Mouse (Mus musculus) forebrain, embryonic 13.5 days (tissue): ENCODE results near the gene Ep400. TPM values are rescaled to one million over a fixed set of nuclear protein-coding genes. Genes with fewer than 3 reads are reported as not detected.
A peak's percentile ranks its signal among the peaks of the same experiment; 100 is the strongest.

Experiments
- ATAC-seq: fragments of 200-750 bp; cut with Nextera tagmentation; 2 replicates; pipeline ENCODE4 v1.8.0; 2017
- H3K27ac ChIP-seq: fragments of 300-500 bp; sonication (generic); 2 replicates; pipeline ENCODE4 v1.5.1; 2015; ENCODE audit warnings: inconsistent platforms, mild to moderate bottlenecking, moderate library complexity
- H3K27me3 ChIP-seq: fragments of 300-500 bp; sonication (generic); 2 replicates; pipeline ENCODE4 v1.6.1; 2015; ENCODE audit warnings: mild to moderate bottlenecking, inconsistent platforms
- H3K36me3 ChIP-seq: fragments of 300-500 bp; sonication (generic); 2 replicates; pipeline ENCODE4 v1.6.1; 2015; ENCODE audit warnings: mild to moderate bottlenecking, inconsistent platforms; ENCODE audit not compliant: poor library complexity, severe bottlenecking
- H3K4me1 ChIP-seq: fragments of 300-500 bp; sonication (generic); 2 replicates; pipeline ENCODE4 v1.6.1; 2015; ENCODE audit warnings: inconsistent platforms
- H3K4me2 ChIP-seq: fragments of 300-500 bp; sonication (generic); 2 replicates; pipeline ENCODE4 v1.6.1; 2015; ENCODE audit warnings: inconsistent platforms, mild to moderate bottlenecking, moderate library complexity
- H3K4me3 ChIP-seq: fragments of 300-500 bp; sonication (generic); 2 replicates; pipeline ENCODE4 v1.5.1; 2015; ENCODE audit warnings: mild to moderate bottlenecking, inconsistent platforms
- H3K9ac ChIP-seq: fragments of 300-500 bp; sonication (generic); 2 replicates; pipeline ENCODE4 v1.6.1; 2015; ENCODE audit warnings: mild to moderate bottlenecking, inconsistent platforms
- H3K9me3 ChIP-seq: fragments of 300-500 bp; sonication (generic); replicated peaks from 2 replicates; pipeline ENCODE4 v1.6.1; 2016; ENCODE audit warnings: inconsistent platforms
- WGBS: fragments of 180-500 bp; shearing (Covaris S2); methylation state at CpG from one replicate; pipeline ENCODE4 v1.1.7; 2015; 5-methylcytosine and 5-hydroxymethylcytosine counted together
- polyA plus RNA-seq: library from polyadenylated mRNA; unstranded; fragments of >200 nt; fragmentation: Nextera tagmentation; extraction: Ambion mirVana; gene quantifications from 2 replicates; pipeline ENCODE4 v1.2.1, GENCODE M21; 2015

Ep400 gene
- polyA plus RNA-seq, 1 experiment from 2014 or later: 50.1 TPM

DNA sequence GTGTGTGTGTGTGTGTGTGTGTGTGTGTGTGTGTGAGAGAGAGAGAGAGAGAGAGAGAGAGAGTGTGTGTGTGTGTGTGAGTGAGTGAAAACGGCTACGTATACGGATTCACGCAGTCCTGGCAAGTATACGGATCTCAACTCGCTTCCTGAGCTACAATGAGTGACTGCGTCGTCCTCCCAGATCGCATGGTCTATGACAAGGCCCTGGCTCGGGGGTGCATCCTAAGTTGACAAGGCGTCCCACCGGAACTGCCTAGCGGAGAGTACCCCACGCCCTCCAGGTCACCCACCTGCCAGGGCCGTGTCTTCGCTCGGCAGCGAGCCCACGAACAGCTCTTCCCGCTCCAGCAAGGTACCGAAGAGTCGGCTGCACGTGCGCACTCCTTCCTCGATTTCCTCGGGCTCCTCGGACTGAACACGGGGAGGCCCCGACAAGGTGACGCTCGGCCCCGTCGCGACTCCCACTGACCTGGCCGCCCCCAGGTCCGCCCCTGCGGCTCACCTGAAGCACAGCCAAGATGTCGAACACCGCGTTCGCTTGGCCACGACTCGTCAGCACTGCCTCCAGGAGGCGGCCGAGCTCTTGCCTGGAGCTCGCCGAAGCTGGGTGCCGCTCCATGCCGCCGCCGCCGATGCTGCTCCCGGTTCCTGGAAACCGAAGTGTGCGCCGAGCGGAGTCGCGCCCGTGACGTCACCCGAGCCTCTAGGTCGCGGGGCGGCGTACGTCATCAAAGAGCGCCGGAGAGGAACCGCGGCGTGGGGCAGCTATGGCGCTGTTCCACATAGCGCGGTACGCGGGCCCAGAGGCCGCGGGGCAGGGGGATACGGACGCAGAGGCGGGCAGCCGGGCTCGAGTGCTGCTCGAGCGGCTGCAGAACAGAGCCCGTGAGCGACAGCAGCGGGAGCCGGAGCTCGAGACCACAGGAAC, 117.5 kb downstream of the Ep400 start, which contains the start of the genes Noc4l and Ddx51:
Noc4l (minus strand) TSS at position 699 of the 930 bp plus-strand sequence.
Ddx51 (plus strand) TSS at position 733 of the 930 bp plus-strand sequence.
- peak; percentile 88 for ATAC-seq
- peak within 1 kb of the TSS; percentile 98 for H3K4me3 ChIP-seq
- H3K27me3 ChIP-seq: no peaks in the 10 kb centered on the region
- peaks cover 18% of the 10 kb centered on the region for H3K4me1 ChIP-seq
- 1% methylated on average over 91 of the region's 91 CpGs for WGBS
- peak within 1 kb of the TSS; percentile 91 for H3K4me2 ChIP-seq
- H3K9me3 ChIP-seq: no peaks in the 10 kb centered on the region
- no peak within 1 kb of the TSS for H3K27ac ChIP-seq
- H3K9ac ChIP-seq: peak within 1 kb of the TSS; percentile 85
- peaks cover 74% of the 10 kb centered on the region for H3K36me3 ChIP-seq

DNA sequence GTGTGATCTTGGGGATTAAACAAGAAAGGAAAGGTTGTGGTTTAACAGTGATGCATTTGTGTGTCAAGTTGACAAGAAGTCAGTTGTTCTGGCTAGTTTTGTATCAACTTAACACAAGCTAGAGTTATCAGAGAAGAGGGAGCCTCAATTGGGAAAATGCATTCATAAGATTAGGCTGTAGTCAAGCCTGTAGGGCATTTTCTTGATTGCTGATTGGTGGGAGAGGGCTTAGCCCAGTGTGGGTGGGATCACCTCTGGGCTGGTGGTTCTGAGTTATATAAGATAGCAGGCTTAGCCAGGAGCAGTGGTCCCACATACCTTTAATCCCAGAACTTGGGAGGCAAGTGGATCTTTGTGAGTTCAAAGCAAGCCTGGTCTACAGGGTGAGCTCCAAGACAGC, 124.1 kb downstream of the Ep400 start:
- peaks cover 65% of the 10 kb centered on the region for H3K36me3 ChIP-seq
- H3K9ac ChIP-seq: no peak overlapping the region
- no peak overlapping the region for H3K27ac ChIP-seq
- ATAC-seq: no peak
- no peak overlapping the region for H3K4me2 ChIP-seq
- no peaks in the 10 kb centered on the region for H3K9me3 ChIP-seq
- no peak overlapping the region for H3K4me3 ChIP-seq
- H3K4me1 ChIP-seq: no peaks in the 10 kb centered on the region
- H3K27me3 ChIP-seq: no peaks in the 10 kb centered on the region

GRCm38 (mm10) chr5:110639459-110639858, 131.1 kb downstream of the Ep400 start:
- no peak for ATAC-seq
- Histone ChIP-seq H3K9me3 (no peaks in the 10 kb centered on the region), H3K4me3 (no peak overlapping the region), H3K36me3 (no peaks in the 10 kb centered on the region), H3K27me3 (no peaks in the 10 kb centered on the region), H3K4me1 (no peaks in the 10 kb centered on the region), H3K27ac (no peak overlapping the region), H3K9ac (no peak overlapping the region), H3K4me2 (no peak overlapping the region)
- WGBS: 26% methylated on average over 12 of the region's 12 CpGs

DNA sequence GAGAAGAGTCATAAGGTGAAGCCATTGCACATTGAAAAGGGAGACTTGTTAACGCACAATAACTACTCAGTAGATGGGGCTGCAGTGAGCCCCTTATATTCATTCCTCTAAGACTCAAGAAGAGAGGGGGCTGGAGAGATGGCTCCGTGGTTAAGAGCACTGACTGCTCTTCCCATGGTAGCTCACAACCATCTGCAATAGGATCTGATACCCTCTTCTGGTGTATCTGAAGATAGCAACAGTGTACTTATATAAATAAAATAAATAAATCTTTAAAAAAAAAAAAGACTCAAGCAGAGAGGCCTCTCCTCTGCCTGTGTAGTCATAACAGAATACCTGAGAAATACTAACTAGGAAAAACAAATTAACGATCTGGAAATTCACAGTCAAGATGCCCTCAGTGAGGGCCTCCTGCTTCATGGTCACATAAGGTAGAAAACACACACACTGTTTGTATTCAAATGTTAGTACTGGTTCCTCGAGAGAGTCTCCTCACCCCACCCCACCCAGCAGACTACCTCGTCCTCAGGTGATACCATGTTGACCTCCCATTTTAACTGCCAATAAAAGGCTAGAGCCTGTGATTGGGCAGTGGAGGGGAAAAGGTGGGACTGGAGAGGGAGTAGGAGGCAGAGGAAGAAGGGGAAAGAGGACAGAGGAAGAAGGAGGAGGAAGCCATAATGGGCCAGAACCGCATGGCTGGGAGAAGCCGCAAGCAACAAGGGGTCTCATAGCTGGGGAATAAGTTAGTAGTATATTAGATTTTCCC, 132.0 kb downstream of the Ep400 start:
- ATAC-seq: no peak
- no peaks in the 10 kb centered on the region for H3K27me3 ChIP-seq
- no peak overlapping the region for H3K9ac ChIP-seq
- H3K36me3 ChIP-seq: no peaks in the 10 kb centered on the region
- no peak overlapping the region for H3K4me2 ChIP-seq
- no peaks in the 10 kb centered on the region for H3K4me1 ChIP-seq
- H3K9me3 ChIP-seq: no peaks in the 10 kb centered on the region
- H3K4me3 ChIP-seq: no peak overlapping the region
- no peak overlapping the region for H3K27ac ChIP-seq
- WGBS: 83% methylated on average over 7 of the region's 7 CpGs

DNA sequence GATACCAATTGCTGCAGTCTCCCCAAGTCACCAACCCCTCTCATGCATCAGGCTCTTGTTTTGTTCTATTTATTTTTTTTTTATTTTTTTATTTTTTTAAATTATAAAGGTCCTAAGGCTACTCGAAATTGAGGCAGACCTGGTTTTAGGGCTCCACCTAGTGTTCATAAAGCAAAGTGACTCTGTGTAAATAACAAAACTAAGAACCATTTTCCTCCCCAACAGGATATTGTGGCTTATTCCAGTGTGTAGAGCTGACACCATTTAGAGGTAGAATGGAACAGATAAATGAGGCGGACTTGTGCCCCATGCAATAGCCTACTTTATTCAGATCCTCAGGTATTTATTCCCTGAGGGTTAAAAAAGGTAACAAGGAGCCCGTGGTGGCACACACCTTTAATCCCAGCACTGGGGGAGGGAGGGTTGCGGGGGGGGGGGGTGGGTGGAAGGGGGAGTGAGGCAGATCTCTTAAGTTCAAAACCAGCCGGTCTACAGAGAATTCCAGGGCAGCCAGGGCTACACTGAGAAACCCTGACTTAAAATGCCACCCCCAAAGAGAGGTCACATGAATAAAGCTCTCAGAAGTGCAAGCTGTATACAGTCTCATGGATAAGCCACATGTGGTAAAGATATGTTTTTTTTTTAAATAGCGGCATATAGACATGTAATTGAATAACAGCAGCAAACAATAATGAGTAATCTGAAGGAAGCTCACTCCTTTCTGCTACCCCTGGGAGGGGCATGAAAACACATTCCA, 134.4 kb downstream of the Ep400 start:
- WGBS: 41% methylated on average over 6 of the region's 6 CpGs
- H3K27me3 ChIP-seq: no peaks in the 10 kb centered on the region
- ATAC-seq: 0 out of 2 replicates have a peak, but pooled peaks have one; percentile 45
- H3K27ac ChIP-seq: no peak overlapping the region
- H3K4me2 ChIP-seq: no peak overlapping the region
- H3K9ac ChIP-seq: no peak overlapping the region
- H3K4me3 ChIP-seq: no peak overlapping the region
- no peaks in the 10 kb centered on the region for H3K9me3 ChIP-seq
- H3K36me3 ChIP-seq: no peaks in the 10 kb centered on the region
- H3K4me1 ChIP-seq: no peaks in the 10 kb centered on the region

GRCm38 (mm10) chr5:110629525-110630120, 140.9 kb downstream of the Ep400 start:
- WGBS: 76% methylated on average over 2 of the region's 2 CpGs
- ATAC-seq: no peak
- no peaks in the 10 kb centered on the region for H3K9me3 ChIP-seq
- H3K36me3 ChIP-seq: no peaks in the 10 kb centered on the region
- no peak overlapping the region for H3K4me2 ChIP-seq
- H3K27ac ChIP-seq: no peak overlapping the region
- H3K9ac ChIP-seq: no peak overlapping the region
- no peak overlapping the region for H3K4me3 ChIP-seq
- H3K4me1 ChIP-seq: 0 out of 2 replicates have a peak, but pooled peaks cover 4% of the 10 kb centered on the region
- 0 out of 2 replicates have a peak, but pooled peaks cover 8% of the 10 kb centered on the region for H3K27me3 ChIP-seq

GRCm38 (mm10) chr5:110628156-110628555, 142.4 kb downstream of the Ep400 start:
- H3K4me1 ChIP-seq: 0 out of 2 replicates have a peak, but pooled peaks cover 4% of the 10 kb centered on the region
- no peak overlapping the region for H3K4me3 ChIP-seq
- WGBS: 23% methylated on average over 19 of the region's 19 CpGs
- no peak for ATAC-seq
- H3K27me3 ChIP-seq: 0 out of 2 replicates have a peak, but pooled peaks cover 8% of the 10 kb centered on the region
- no peak overlapping the region for H3K27ac ChIP-seq
- no peak overlapping the region for H3K9ac ChIP-seq
- no peaks in the 10 kb centered on the region for H3K36me3 ChIP-seq
- H3K9me3 ChIP-seq: no peaks in the 10 kb centered on the region
- no peak overlapping the region for H3K4me2 ChIP-seq

DNA sequence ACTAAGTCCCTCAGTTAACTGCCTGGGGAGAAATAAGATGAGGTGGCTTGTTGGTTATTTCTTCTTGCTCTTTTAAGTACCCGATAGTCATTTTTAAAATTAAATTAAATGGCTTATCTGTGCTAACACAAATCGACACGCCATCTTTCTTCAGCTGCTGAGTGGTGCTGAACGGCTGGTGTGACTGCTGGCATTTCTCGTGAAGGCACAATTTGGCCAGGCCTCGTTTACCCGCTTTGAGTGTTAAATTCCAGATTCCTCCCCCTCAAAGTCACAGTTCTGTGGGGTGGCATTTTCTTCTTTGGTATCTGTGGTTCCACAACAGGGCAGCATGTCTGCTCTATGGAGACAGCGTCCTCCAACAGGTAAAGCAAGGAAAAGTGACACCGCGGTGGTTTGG, 143.2 kb downstream of the Ep400 start:
- 75% methylated on average over 10 of the region's 10 CpGs for WGBS
- Histone ChIP-seq H3K9ac (no peak overlapping the region), H3K36me3 (no peaks in the 10 kb centered on the region), H3K27me3 (0 out of 2 replicates have a peak, but pooled peaks cover 8% of the 10 kb centered on the region), H3K27ac (no peak overlapping the region), H3K4me2 (no peak overlapping the region), H3K4me3 (no peak overlapping the region), H3K9me3 (no peaks in the 10 kb centered on the region), H3K4me1 (0 out of 2 replicates have a peak, but pooled peaks cover 4% of the 10 kb centered on the region)
- ATAC-seq: no peak

DNA sequence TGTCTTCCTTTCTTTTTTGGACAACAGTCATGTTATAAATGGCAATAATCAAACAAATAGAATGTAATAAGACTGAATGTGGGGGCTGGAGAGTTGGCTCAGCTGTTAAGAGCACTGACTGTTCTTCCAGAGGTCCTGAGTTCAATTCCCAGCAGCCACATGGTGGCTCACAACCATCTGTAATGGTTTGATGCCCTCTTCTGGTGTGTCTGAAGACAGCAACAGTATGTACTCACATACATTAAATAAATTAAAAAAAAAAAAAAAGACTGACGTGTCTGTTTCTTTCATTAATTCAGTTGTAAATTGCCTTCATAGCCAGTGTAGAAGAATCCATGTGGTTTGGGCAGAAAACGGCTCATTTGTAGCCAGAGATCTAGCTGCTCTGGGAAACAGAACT, 146.2 kb downstream of the Ep400 start:
- 87% methylated on average over 2 of the region's 2 CpGs for WGBS
- Histone ChIP-seq H3K27ac (no peak overlapping the region), H3K4me2 (no peak overlapping the region), H3K9ac (no peak overlapping the region), H3K36me3 (no peaks in the 10 kb centered on the region), H3K4me1 (0 out of 2 replicates have a peak, but pooled peaks cover 4% of the 10 kb centered on the region), H3K4me3 (no peak overlapping the region), H3K9me3 (no peaks in the 10 kb centered on the region), H3K27me3 (0 out of 2 replicates have a peak, but pooled peaks cover 7% of the 10 kb centered on the region)
- ATAC-seq: no peak

DNA sequence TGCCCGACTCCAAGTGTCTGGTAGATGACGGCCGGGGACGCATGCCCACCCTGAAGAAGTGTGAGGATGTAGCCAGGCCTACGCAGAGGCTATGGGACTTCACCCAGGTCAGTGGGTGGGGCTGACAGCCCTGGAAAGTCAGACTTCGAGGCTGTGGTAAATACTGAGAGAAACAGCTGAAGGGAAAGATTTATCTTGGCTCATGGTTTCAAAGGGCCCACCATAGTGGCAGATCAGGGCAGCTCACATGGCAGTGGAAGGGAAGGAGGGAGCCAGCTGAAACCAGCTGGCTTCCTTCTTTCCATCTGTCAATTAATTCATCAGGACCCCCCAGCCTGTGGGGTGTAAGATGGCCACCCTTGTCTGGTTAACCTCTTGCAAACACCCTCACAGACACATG, 151.3 kb downstream of the Ep400 start:
- no peaks in the 10 kb centered on the region for H3K4me1 ChIP-seq
- no peak overlapping the region for H3K9ac ChIP-seq
- no peak overlapping the region for H3K27ac ChIP-seq
- H3K27me3 ChIP-seq: no peaks in the 10 kb centered on the region
- no peak overlapping the region for H3K4me3 ChIP-seq
- ATAC-seq: no peak
- H3K9me3 ChIP-seq: no peaks in the 10 kb centered on the region
- H3K4me2 ChIP-seq: no peak overlapping the region
- 91% methylated on average over 6 of the region's 6 CpGs for WGBS
- H3K36me3 ChIP-seq: no peaks in the 10 kb centered on the region
